Mouse (Mus musculus) neural tube, embryonic 11.5 days (tissue): Measurements from ENCODE around the gene Kcna3. TPM values are rescaled to one million over a fixed set of nuclear protein-coding genes. Genes with fewer than 3 reads are reported as not detected.

Experiments used
- ATAC-seq: fragments of 200-750 bp; cut with Nextera tagmentation; 2 replicates; pipeline ENCODE4 v1.8.0; 2017; ENCODE audit warnings: moderate number of reproducible peaks, mild to moderate bottlenecking, moderate TSS enrichment, moderate library complexity; ENCODE audit not compliant: insufficient read depth, low FRiP score, low TSS enrichment
- DNase-seq: peaks from one replicate; pipeline ENCODE4 v3.0.0-alpha.2; 2015; ENCODE audit warnings: low spot score
- H3K27ac ChIP-seq: fragments of 300-500 bp; sonication (generic); 2 replicates; pipeline ENCODE4 v1.5.1; 2014; ENCODE audit warnings: low read depth, mild to moderate bottlenecking, low read length
- H3K27me3 ChIP-seq: fragments of 300-500 bp; sonication (generic); 2 replicates; pipeline ENCODE4 v1.6.1; 2014; ENCODE audit warnings: mild to moderate bottlenecking, low read length, mixed read lengths; ENCODE audit not compliant: control insufficient read depth, insufficient read depth
- H3K36me3 ChIP-seq: fragments of 300-500 bp; sonication (generic); 2 replicates; pipeline ENCODE4 v1.6.1; 2014; ENCODE audit warnings: mild to moderate bottlenecking, low read length, moderate library complexity, mixed read lengths; ENCODE audit not compliant: control insufficient read depth, insufficient read depth
- H3K4me1 ChIP-seq: fragments of 300-500 bp; sonication (generic); 2 replicates; pipeline ENCODE4 v1.6.1; 2014; ENCODE audit warnings: low read length, mixed read lengths; ENCODE audit not compliant: control insufficient read depth, insufficient read depth
- H3K4me2 ChIP-seq: fragments of 300-500 bp; sonication (generic); 2 replicates; pipeline ENCODE4 v1.6.1; 2014; ENCODE audit warnings: low read depth, mild to moderate bottlenecking, moderate library complexity
- H3K4me3 ChIP-seq: fragments of 300-500 bp; sonication (generic); 2 replicates; pipeline ENCODE4 v1.5.1; 2014; ENCODE audit warnings: low read depth, low read length
- H3K9ac ChIP-seq: fragments of 300-500 bp; sonication (generic); 2 replicates; pipeline ENCODE4 v1.6.1; 2014; ENCODE audit warnings: mild to moderate bottlenecking, low read length
- H3K9me3 ChIP-seq: fragments of 300-500 bp; sonication (generic); 2 replicates; pipeline ENCODE4 v1.6.1; 2016; ENCODE audit warnings: low read length; ENCODE audit not compliant: control insufficient read depth
- WGBS: fragments of 180-500 bp; shearing (Covaris S2); extraction: QIAGEN DNeasy Blood & Tissue Kit; methylation state at CpG from one replicate; pipeline ENCODE4 v1.1.7; 2014; 5-methylcytosine and 5-hydroxymethylcytosine counted together
- polyA plus RNA-seq: library from polyadenylated mRNA; unstranded; fragments of >200 nt; fragmentation: Nextera tagmentation; extraction: Ambion mirVana; gene quantifications from 2 replicates; pipeline ENCODE4 v1.2.1, GENCODE M21; 2014

Gene Kcna3
- polyA plus RNA-seq, 1 experiment from 2014 or later, result 2.9 TPM

DNA sequence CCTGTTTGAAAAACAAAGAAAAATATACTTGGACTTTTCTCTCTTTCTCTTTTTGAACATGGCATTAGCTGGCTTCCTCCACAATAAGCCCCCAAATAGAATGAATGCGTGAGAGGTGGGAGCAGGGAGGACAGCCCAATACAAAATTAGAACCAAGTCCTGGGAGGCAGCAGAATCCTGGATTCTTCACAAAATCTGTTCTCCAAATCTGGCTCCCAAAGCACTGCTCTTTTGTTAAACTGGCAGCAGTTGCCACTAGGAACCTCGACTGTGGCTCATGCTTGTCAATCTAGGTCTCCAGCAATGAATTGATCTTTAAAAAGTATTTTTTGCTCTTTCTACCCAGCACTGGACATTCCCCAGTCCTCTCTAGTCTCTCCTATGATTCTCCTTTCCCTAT is 17.7 kb upstream of the Kcna3 start:
- Histone ChIP-seq H3K4me3 (no peak overlapping the region), H3K27me3 (no peaks in the 10 kb centered on the region), H3K9ac (no peak overlapping the region), H3K36me3 (no peaks in the 10 kb centered on the region), H3K4me1 (no peaks in the 10 kb centered on the region), H3K4me2 (no peak overlapping the region), H3K9me3 (no peaks in the 10 kb centered on the region), H3K27ac (no peak overlapping the region)
- WGBS, result 78% methylated on average over 2 of the region's 2 CpGs
- DNase-seq (no peak), ATAC-seq (no peak)

- no peak for ATAC-seq
- Histone ChIP-seq H3K4me2 (no peak overlapping the region), H3K36me3 (no peaks in the 10 kb centered on the region), H3K27ac (no peak overlapping the region), H3K9ac (no peak overlapping the region), H3K9me3 (no peaks in the 10 kb centered on the region), H3K4me1 (no peaks in the 10 kb centered on the region), H3K27me3 (no peaks in the 10 kb centered on the region), H3K4me3 (no peak overlapping the region)
- DNase-seq, result no peak
- 77% methylated on average over 4 of the region's 4 CpGs for WGBS
Measured at GRCm38 (mm10) chr3:107031547-107031946, 4.4 kb upstream of the Kcna3 start.

GRCm38 (mm10) chr3:107034776-107035175 is 1.2 kb upstream of the Kcna3 start:
- no peak overlapping the region for H3K4me2 ChIP-seq
- H3K9me3 ChIP-seq, result no peaks in the 10 kb centered on the region
- no peaks in the 10 kb centered on the region for H3K36me3 ChIP-seq
- DNase-seq (no peak), ATAC-seq (no peak)
- 74% methylated on average over 2 of the region's 2 CpGs for WGBS
- no peaks in the 10 kb centered on the region; the same call in 1 of the 2 replicates for H3K4me1 ChIP-seq
- no peak overlapping the region for H3K27ac ChIP-seq
- H3K9ac ChIP-seq, result no peak overlapping the region
- H3K4me3 ChIP-seq, result no peak overlapping the region
- H3K27me3 ChIP-seq, result peaks cover 6% of the 10 kb centered on the region; the same call in 1 of the 2 replicates

GRCm38 (mm10) chr3:107036458-107037039 is 580 bp downstream of the Kcna3 start:
- Histone ChIP-seq H3K27ac (peak overlapping the region; percentile 53; the same call in 1 of the 2 replicates), H3K36me3 (no peaks in the 10 kb centered on the region), H3K4me2 (peak overlapping the region; percentile 69), H3K9me3 (no peaks in the 10 kb centered on the region), H3K27me3 (peaks cover 6% of the 10 kb centered on the region; the same call in 1 of the 2 replicates), H3K4me1 (no peaks in the 10 kb centered on the region; the same call in 1 of the 2 replicates), H3K9ac (peak overlapping the region; percentile 84), H3K4me3 (peak overlapping the region; percentile 65)
- peak; percentile 65 for ATAC-seq
- no peak for DNase-seq
- under 1% methylated on average over 54 of the region's 55 CpGs for WGBS

DNA sequence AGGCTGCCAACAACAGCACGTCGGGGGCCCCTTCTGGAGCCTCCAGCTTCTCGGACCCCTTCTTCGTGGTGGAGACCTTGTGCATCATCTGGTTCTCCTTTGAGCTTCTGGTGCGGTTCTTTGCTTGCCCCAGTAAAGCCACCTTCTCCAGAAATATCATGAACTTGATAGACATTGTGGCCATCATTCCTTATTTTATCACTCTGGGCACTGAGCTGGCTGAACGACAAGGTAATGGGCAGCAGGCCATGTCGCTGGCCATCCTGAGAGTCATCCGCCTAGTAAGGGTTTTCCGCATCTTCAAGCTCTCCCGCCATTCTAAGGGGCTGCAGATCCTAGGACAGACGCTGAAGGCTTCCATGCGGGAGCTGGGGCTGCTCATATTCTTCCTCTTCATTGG is 1.1 kb downstream of the Kcna3 start:
- no peak overlapping the region for H3K27ac ChIP-seq
- DNase-seq, result no peak
- H3K27me3 ChIP-seq, result peaks cover 6% of the 10 kb centered on the region; the same call in 1 of the 2 replicates
- peak overlapping the region; percentile 65 for H3K4me3 ChIP-seq
- WGBS, result 54% methylated on average over 12 of the region's 12 CpGs
- peak overlapping the region; percentile 69 for H3K4me2 ChIP-seq
- no peaks in the 10 kb centered on the region for H3K9me3 ChIP-seq
- H3K4me1 ChIP-seq, result no peaks in the 10 kb centered on the region; the same call in 1 of the 2 replicates
- no peak overlapping the region; the same call in 1 of the 2 replicates for H3K9ac ChIP-seq
- ATAC-seq, result no peak
- H3K36me3 ChIP-seq, result no peaks in the 10 kb centered on the region

DNA sequence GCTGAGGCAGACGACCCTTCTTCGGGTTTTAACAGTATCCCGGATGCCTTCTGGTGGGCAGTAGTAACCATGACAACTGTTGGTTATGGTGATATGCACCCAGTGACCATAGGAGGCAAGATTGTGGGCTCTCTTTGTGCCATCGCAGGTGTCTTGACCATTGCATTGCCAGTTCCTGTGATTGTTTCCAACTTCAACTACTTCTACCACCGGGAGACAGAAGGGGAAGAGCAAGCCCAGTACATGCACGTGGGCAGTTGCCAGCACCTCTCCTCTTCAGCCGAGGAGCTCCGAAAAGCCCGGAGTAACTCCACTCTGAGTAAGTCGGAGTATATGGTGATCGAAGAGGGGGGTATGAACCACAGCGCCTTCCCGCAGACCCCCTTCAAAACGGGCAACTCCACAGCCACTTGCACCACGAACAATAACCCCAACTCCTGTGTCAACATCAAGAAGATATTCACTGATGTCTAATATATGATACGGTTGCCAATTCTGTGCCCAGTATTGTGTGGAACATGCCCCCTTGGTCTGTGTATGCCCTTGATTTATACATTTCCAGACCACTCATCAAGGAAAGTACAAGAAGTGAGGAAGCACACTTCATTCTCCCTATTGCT is 1.7 kb downstream of the Kcna3 start:
- Histone ChIP-seq H3K9me3 (no peaks in the 10 kb centered on the region), H3K27ac (no peak overlapping the region), H3K27me3 (peaks cover 6% of the 10 kb centered on the region; the same call in 1 of the 2 replicates), H3K4me1 (no peaks in the 10 kb centered on the region; the same call in 1 of the 2 replicates), H3K36me3 (no peaks in the 10 kb centered on the region), H3K4me2 (peak overlapping the region; percentile 69), H3K9ac (no peak overlapping the region), H3K4me3 (no peak overlapping the region; the same call in 1 of the 2 replicates)
- WGBS, result 84% methylated on average over 16 of the region's 16 CpGs
- no peak for ATAC-seq
- DNase-seq, result no peak

DNA sequence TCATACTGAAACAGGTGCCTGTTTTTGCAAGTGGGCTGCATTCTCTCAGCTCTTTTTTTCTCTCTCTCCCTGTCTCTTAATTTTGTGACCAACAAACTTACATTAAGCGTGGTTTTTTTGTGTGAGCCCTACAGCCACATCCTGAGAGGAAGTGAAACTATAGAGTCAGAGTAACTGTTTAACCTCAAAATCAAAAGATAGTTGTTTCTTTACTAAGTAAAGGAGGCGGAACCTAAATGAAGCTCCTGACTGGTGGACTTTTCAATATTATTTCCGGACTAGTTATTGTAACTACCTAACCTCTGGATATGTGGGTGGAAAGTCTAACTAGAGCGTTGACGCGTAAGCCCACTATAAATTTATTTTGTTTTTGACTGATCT is 2.2 kb downstream of the Kcna3 start:
- ATAC-seq (no peak), DNase-seq (no peak)
- no peak overlapping the region for H3K9ac ChIP-seq
- H3K36me3 ChIP-seq, result no peaks in the 10 kb centered on the region
- no peak overlapping the region for H3K27ac ChIP-seq
- no peak overlapping the region; the same call in 1 of the 2 replicates for H3K4me2 ChIP-seq
- H3K4me1 ChIP-seq, result no peaks in the 10 kb centered on the region; the same call in 1 of the 2 replicates
- no peak overlapping the region for H3K4me3 ChIP-seq
- H3K9me3 ChIP-seq, result no peaks in the 10 kb centered on the region
- WGBS, result 86% methylated on average over 6 of the region's 6 CpGs
- peaks cover 6% of the 10 kb centered on the region; the same call in 1 of the 2 replicates for H3K27me3 ChIP-seq

GRCm38 (mm10) chr3:107038661-107039223 is 2.8 kb downstream of the Kcna3 start:
- Histone ChIP-seq H3K4me3 (no peak overlapping the region), H3K27me3 (peaks cover 6% of the 10 kb centered on the region; the same call in 1 of the 2 replicates), H3K27ac (no peak overlapping the region), H3K36me3 (no peaks in the 10 kb centered on the region), H3K4me1 (no peaks in the 10 kb centered on the region; the same call in 1 of the 2 replicates), H3K9ac (no peak overlapping the region), H3K9me3 (no peaks in the 10 kb centered on the region), H3K4me2 (no peak overlapping the region; the same call in 1 of the 2 replicates)
- WGBS, result 58% methylated on average over 10 of the region's 10 CpGs
- peak; percentile 67 for DNase-seq
- peak; percentile 13; the same call in 1 of the 2 replicates for ATAC-seq
